Mouse (Mus musculus) testis, adult 2 months (tissue): ENCODE data around the gene Kcnd2.

ENCODE experiments used
- CTCF ChIP-seq: fragments of 200-500 bp; IDR thresholded peaks from 2 replicates; pipeline ENCODE4 v1.5.1; 2012; ENCODE audit warnings: low read depth, mild to moderate bottlenecking, inconsistent platforms, low read length, moderate library complexity; ENCODE audit not compliant: control insufficient read depth, insufficient read depth, insufficient replicate concordance
- POLR2A ChIP-seq: fragments of 200-500 bp; IDR thresholded peaks from 2 replicates; pipeline ENCODE4 v1.6.1; 2012; ENCODE audit warnings: low read depth, mild to moderate bottlenecking, inconsistent platforms, low read length, moderate library complexity; ENCODE audit not compliant: control insufficient read depth

DNA sequence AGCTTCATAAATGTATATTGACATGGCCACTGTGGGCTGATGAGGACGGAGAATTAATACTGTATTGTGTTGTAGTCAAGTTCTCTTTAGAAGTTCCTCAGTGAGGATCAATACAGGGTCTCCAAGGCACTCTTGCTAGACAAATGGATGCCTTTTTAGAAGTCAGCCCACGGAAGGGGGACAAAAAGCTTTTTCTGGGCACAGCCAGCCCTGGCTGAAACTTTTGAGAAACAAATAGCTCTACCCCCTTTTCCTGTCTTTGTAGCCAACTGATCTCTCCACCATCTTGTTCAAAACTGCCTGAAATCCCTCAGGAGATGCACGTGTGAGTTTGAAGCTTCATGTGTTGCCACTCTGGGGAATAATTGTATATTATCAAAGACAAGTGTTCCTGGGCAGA, 482.3 kb downstream of the Kcnd2 start:
- TF ChIP-seq POLR2A (no peak), CTCF (no peak)
